In the genomic region with DNA sequence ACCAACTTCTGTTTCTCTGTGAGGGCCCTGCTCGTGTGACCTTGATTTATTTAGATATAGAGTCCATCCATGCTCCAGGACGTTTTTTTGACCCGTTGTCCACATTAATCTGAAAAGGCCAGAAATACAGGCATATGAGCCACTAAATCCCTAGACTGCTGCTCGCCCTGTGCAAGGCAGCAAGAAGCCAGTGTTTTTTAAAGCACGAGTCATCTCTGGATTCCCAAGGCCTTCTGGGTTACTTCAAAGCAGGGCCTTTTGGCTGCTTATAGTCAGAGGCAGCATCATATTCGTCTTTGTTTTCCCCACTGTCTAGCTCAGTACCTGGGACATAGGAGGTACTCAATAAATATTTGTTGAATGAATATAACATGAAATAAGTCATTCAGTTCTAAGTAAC, we compare ENCODE assay signal across 13 mouse cellular contexts.
"Had no signal": no experiment of that assay in that cellular context is flagged by ENCODE, and none has a peak within 500 bp of the region (broad histone marks: within the 10 kb centered on the region; RNA-seq: fewer than 3 reads in every experiment).

No protein-coding gene starts in this region.

- H3K36me3 ChIP-seq: limb, embryonic 13.5 days; neural tube, embryonic 13.5 days had no signal

- H3K4me3 ChIP-seq: layer of hippocampus, adult 2 months; limb, embryonic 13.5 days; neural tube, embryonic 13.5 days had no signal

- ATAC-seq: inflammation-experienced regulatory T-cells, adult 6 months; midbrain, embryonic 16.5 days had no signal

- H3K4me2 ChIP-seq: limb, embryonic 13.5 days; midbrain, embryonic 11.5 days; neural tube, embryonic 13.5 days had no signal

- H3K4me1 ChIP-seq: limb, embryonic 13.5 days; neural tube, embryonic 13.5 days had no signal

- H3K27me3 ChIP-seq: limb, embryonic 13.5 days; neural tube, embryonic 13.5 days had no signal

- DNase-seq: kidney, adult 9 months; kidney, postnatal 36 days; lung, adult 18-20 months; lung, postnatal 36 days; right cerebral cortex, postnatal 14 days had no signal

- H3K27ac ChIP-seq: kidney, postnatal 0 days; layer of hippocampus, adult 2 months; limb, embryonic 13.5 days; liver, embryonic 14.5 days; neural tube, embryonic 13.5 days had no signal

- H3K9ac ChIP-seq: limb, embryonic 13.5 days; liver, embryonic 14.5 days; neural tube, embryonic 13.5 days had no signal

- H3K9me3 ChIP-seq: limb, embryonic 13.5 days; neural tube, embryonic 13.5 days had no signal
